Mouse (Mus musculus) cortical plate, adult 2 months (tissue): ENCODE data around the gene Tnnc1.

Experiments used
- CTCF ChIP-seq: fragments of 200-500 bp; IDR thresholded peaks from 2 replicates; pipeline ENCODE4 v1.5.1; 2011; ENCODE audit warnings: mild to moderate bottlenecking, control low read depth, low read length; ENCODE audit not compliant: insufficient read depth; ENCODE audit errors: extremely low read depth
- POLR2A ChIP-seq: fragments of 200-500 bp; IDR thresholded peaks from 2 replicates; pipeline ENCODE4 v1.6.1; 2011; ENCODE audit warnings: mild to moderate bottlenecking, low read length, control low read depth; ENCODE audit not compliant: insufficient read depth; ENCODE audit errors: extremely low read depth

DNA sequence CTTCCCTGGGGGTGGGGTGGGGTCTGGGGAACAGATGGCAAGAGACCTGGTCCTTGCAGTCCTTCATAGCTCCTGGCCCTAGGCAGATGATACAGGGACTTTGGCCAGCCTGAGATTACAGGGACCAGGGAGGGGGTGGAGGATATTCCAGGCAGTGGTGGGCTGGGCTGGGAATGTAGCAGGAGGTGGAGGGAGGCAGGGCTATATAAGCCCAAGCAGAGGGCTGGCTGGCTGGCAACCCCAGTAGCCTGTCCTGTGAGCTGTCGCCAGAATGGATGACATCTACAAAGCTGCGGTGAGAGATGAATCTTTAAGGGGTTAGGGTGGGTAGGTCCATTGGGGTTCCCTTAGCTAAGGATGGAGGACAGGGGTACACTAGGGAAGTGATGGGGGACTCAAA is at the start of gene Tnnc1:
- TF ChIP-seq POLR2A, result no peak
- no peak for TF ChIP-seq CTCF
